19 mouse cellular contexts compared by ENCODE assay signal in genomic region chr7:74734941-74735340, GRCm38 (mm10).
A peak's percentile ranks its signal among the peaks of the same experiment; 100 is the strongest.
DNase-seq lines count a peak whose midpoint lies in the region; ATAC-seq and TF ChIP-seq lines count a peak whose summit lies in the region.
"Had no signal": no experiment of that assay in that cellular context is flagged by ENCODE, and none has a peak within 500 bp of the region (broad histone marks: within the 10 kb centered on the region; RNA-seq: fewer than 3 reads in every experiment).

No protein-coding gene starts in this region.

- TF ChIP-seq POLR2A in brain, embryonic 14.5 days (IDR thresholded peaks at IDR 0.05; ENCODE audit: borderline replicate concordance, extremely low read depth, insufficient read depth, insufficient read length, poor library complexity, severe bottlenecking): no peak

- no peak for ATAC-seq in erythroblast, adult 5-6 weeks (replicated peaks; ENCODE audit: low FRiP score, poor library complexity, severe bottlenecking)
- ATAC-seq: CD4-positive, CD25-positive, alpha-beta regulatory T cell, adult 4 months; forebrain, embryonic 16.5 days; hindbrain, embryonic 16.5 days had no signal

- peak; percentile 57 to 74 for DNase-seq in layer of hippocampus, adult 18-20 months (ENCODE audit: low spot score in 2 of 2)
- no peak for DNase-seq in layer of hippocampus, adult 9-10 months (ENCODE audit: low spot score)
- peak; percentile 33 for DNase-seq in brain, embryonic 14.5 days (ENCODE audit: low read depth)
- peak; percentile 26 to 51 for DNase-seq in layer of hippocampus, adult 8-10 months (ENCODE audit: low spot score in 2 of 2)
- peak; percentile 36 for DNase-seq in telencephalon, adult 2 months (ENCODE audit: low read depth, low spot score)
- no peak for DNase-seq in urinary bladder, postnatal 25 days (ENCODE audit: low spot score)
- DNase-seq: adrenal gland, adult 2 months; adrenal gland, postnatal 14 days; cerebellum, adult 18-20 months; cerebellum, adult 9-10 months; cerebellum, postnatal 14 days; gastrocnemius, postnatal 14 days; heart, adult 11 months; heart, postnatal 10 days; heart, postnatal 36 days had no signal

- TF ChIP-seq CTCF in brain, embryonic 14.5 days (IDR thresholded peaks at IDR 0.05; ENCODE audit: borderline replicate concordance, extremely low read depth, insufficient read depth, insufficient read length): no peak

Comparison
In these comparisons a context has a peak if more than half of its experiments do, and no peak if none do; other contexts are left out.
1. DNase-seq: peak in layer of hippocampus, adult 18-20 months (2 of 2), brain, embryonic 14.5 days (single experiment), layer of hippocampus, adult 8-10 months (2 of 2) and telencephalon, adult 2 months (single experiment); none in layer of hippocampus, adult 9-10 months (single experiment) and urinary bladder, postnatal 25 days (single experiment).